Mouse (Mus musculus): Measurements from ENCODE around the gene Hcn1. TPM values are rescaled to one million over a fixed set of nuclear protein-coding genes. Genes with fewer than 3 reads are reported as not detected.
"Not testable (repeated sequence)": the region's sequence is repeated elsewhere in the genome, so short reads cannot be mapped to it uniquely, and the experiment has no call there.

Hcn1 gene
- polyA plus RNA-seq, 1 experiment from 2014 or later, result 0.57 TPM

GRCm38 (mm10) chr13:118021176-118021575 is 419.1 kb downstream of the Hcn1 start:
- Histone ChIP-seq H3K4me3 (ENCODE audit: low read depth, low read length) (no peak overlapping the region), H3K9me3 (replicated peaks; ENCODE audit: control insufficient read depth, low read length, poor library complexity, severe bottlenecking) (no peaks in the 10 kb centered on the region), H3K4me1 (ENCODE audit: control insufficient read depth, insufficient read depth, low read length) (no peaks in the 10 kb centered on the region), H3K36me3 (ENCODE audit: control insufficient read depth, insufficient read depth, low read length) (no peaks in the 10 kb centered on the region), H3K27me3 (ENCODE audit: control insufficient read depth, insufficient read depth, low read depth, low read length) (no peaks in the 10 kb centered on the region), H3K4me2 (ENCODE audit: low read length) (no peak overlapping the region), H3K9ac (ENCODE audit: low read depth, low read length) (no peak overlapping the region), H3K27ac (ENCODE audit: low read length) (no peak overlapping the region)
- ATAC-seq, result no peak
- WGBS, result 89% methylated on average over 1 of the region's 1 CpGs

- not testable (repeated sequence) for H3K9ac ChIP-seq (ENCODE audit: low read depth, low read length); H3K4me2 ChIP-seq (ENCODE audit: low read length); H3K27ac ChIP-seq (ENCODE audit: low read length); H3K36me3 ChIP-seq (ENCODE audit: control insufficient read depth, insufficient read depth, low read length); H3K27me3 ChIP-seq (ENCODE audit: control insufficient read depth, insufficient read depth, low read depth, low read length); H3K4me3 ChIP-seq (ENCODE audit: low read depth, low read length); H3K4me1 ChIP-seq (ENCODE audit: control insufficient read depth, insufficient read depth, low read length); H3K9me3 ChIP-seq (replicated peaks; ENCODE audit: control insufficient read depth, low read length, poor library complexity, severe bottlenecking); ATAC-seq
Measured at GRCm38 (mm10) chr13:118022891-118023290, 420.8 kb downstream of the Hcn1 start.

- Histone ChIP-seq H3K4me2 (ENCODE audit: low read length) (no peak overlapping the region), H3K27ac (ENCODE audit: low read length) (no peak overlapping the region), H3K27me3 (ENCODE audit: control insufficient read depth, insufficient read depth, low read depth, low read length) (no peaks in the 10 kb centered on the region), H3K4me1 (ENCODE audit: control insufficient read depth, insufficient read depth, low read length) (no peaks in the 10 kb centered on the region), H3K36me3 (ENCODE audit: control insufficient read depth, insufficient read depth, low read length) (no peaks in the 10 kb centered on the region), H3K9me3 (replicated peaks; ENCODE audit: control insufficient read depth, low read length, poor library complexity, severe bottlenecking) (no peaks in the 10 kb centered on the region), H3K4me3 (ENCODE audit: low read depth, low read length) (no peak overlapping the region), H3K9ac (ENCODE audit: low read depth, low read length) (no peak overlapping the region)
- no peak for ATAC-seq
- WGBS, result 88% methylated on average over 5 of the region's 5 CpGs
Measured at GRCm38 (mm10) chr13:118023381-118023780, 421.3 kb downstream of the Hcn1 start.

GRCm38 (mm10) chr13:118026510-118026909 is 424.4 kb downstream of the Hcn1 start:
- Histone ChIP-seq H3K27me3 (ENCODE audit: control insufficient read depth, insufficient read depth, low read depth, low read length) (no peaks in the 10 kb centered on the region), H3K9ac (ENCODE audit: low read depth, low read length) (no peak overlapping the region), H3K4me3 (ENCODE audit: low read depth, low read length) (no peak overlapping the region), H3K36me3 (ENCODE audit: control insufficient read depth, insufficient read depth, low read length) (no peaks in the 10 kb centered on the region), H3K9me3 (replicated peaks; ENCODE audit: control insufficient read depth, low read length, poor library complexity, severe bottlenecking) (no peaks in the 10 kb centered on the region), H3K4me1 (ENCODE audit: control insufficient read depth, insufficient read depth, low read length) (no peaks in the 10 kb centered on the region), H3K27ac (ENCODE audit: low read length) (no peak overlapping the region), H3K4me2 (ENCODE audit: low read length) (no peak overlapping the region)
- ATAC-seq, result no peak
- 86% methylated on average over 2 of the region's 2 CpGs for WGBS

- no peak overlapping the region for H3K4me2 ChIP-seq (ENCODE audit: low read length)
- H3K36me3 ChIP-seq (ENCODE audit: control insufficient read depth, insufficient read depth, low read length), result no peaks in the 10 kb centered on the region
- H3K4me1 ChIP-seq (ENCODE audit: control insufficient read depth, insufficient read depth, low read length), result no peaks in the 10 kb centered on the region
- H3K27ac ChIP-seq (ENCODE audit: low read length), result no peak overlapping the region
- no peaks in the 10 kb centered on the region for H3K27me3 ChIP-seq (ENCODE audit: control insufficient read depth, insufficient read depth, low read depth, low read length)
- H3K4me3 ChIP-seq (ENCODE audit: low read depth, low read length), result no peak overlapping the region
- no peak overlapping the region for H3K9ac ChIP-seq (ENCODE audit: low read depth, low read length)
- no peak for ATAC-seq
- 53% methylated on average over 3 of the region's 3 CpGs for WGBS
- H3K9me3 ChIP-seq (replicated peaks; ENCODE audit: control insufficient read depth, low read length, poor library complexity, severe bottlenecking), result no peaks in the 10 kb centered on the region
Measured at GRCm38 (mm10) chr13:118027868-118028267, 425.7 kb downstream of the Hcn1 start.

GRCm38 (mm10) chr13:118028662-118029061 is 426.5 kb downstream of the Hcn1 start:
- no peak overlapping the region for H3K9ac ChIP-seq (ENCODE audit: low read depth, low read length)
- no peaks in the 10 kb centered on the region for H3K27me3 ChIP-seq (ENCODE audit: control insufficient read depth, insufficient read depth, low read depth, low read length)
- no peaks in the 10 kb centered on the region for H3K9me3 ChIP-seq (replicated peaks; ENCODE audit: control insufficient read depth, low read length, poor library complexity, severe bottlenecking)
- H3K4me3 ChIP-seq (ENCODE audit: low read depth, low read length), result no peak overlapping the region
- no peak for ATAC-seq
- no peak overlapping the region for H3K4me2 ChIP-seq (ENCODE audit: low read length)
- H3K4me1 ChIP-seq (ENCODE audit: control insufficient read depth, insufficient read depth, low read length), result no peaks in the 10 kb centered on the region
- H3K36me3 ChIP-seq (ENCODE audit: control insufficient read depth, insufficient read depth, low read length), result no peaks in the 10 kb centered on the region
- H3K27ac ChIP-seq (ENCODE audit: low read length), result no peak overlapping the region
- WGBS, result 73% methylated on average over 4 of the region's 4 CpGs

GRCm38 (mm10) chr13:118029579-118029978 is 427.5 kb downstream of the Hcn1 start:
- H3K4me3 ChIP-seq (ENCODE audit: low read depth, low read length), result no peak overlapping the region
- H3K9me3 ChIP-seq (replicated peaks; ENCODE audit: control insufficient read depth, low read length, poor library complexity, severe bottlenecking), result no peaks in the 10 kb centered on the region
- H3K27ac ChIP-seq (ENCODE audit: low read length), result no peak overlapping the region
- H3K9ac ChIP-seq (ENCODE audit: low read depth, low read length), result no peak overlapping the region
- no peak for ATAC-seq
- H3K4me1 ChIP-seq (ENCODE audit: control insufficient read depth, insufficient read depth, low read length), result no peaks in the 10 kb centered on the region
- 83% methylated on average over 3 of the region's 3 CpGs for whole genome bisulfite sequencing
- H3K27me3 ChIP-seq (ENCODE audit: control insufficient read depth, insufficient read depth, low read depth, low read length), result no peaks in the 10 kb centered on the region
- no peaks in the 10 kb centered on the region for H3K36me3 ChIP-seq (ENCODE audit: control insufficient read depth, insufficient read depth, low read length)
- H3K4me2 ChIP-seq (ENCODE audit: low read length), result no peak overlapping the region

- no peak overlapping the region for H3K4me3 ChIP-seq (ENCODE audit: low read depth, low read length)
- H3K9me3 ChIP-seq (replicated peaks; ENCODE audit: control insufficient read depth, low read length, poor library complexity, severe bottlenecking), result no peaks in the 10 kb centered on the region
- no peak overlapping the region for H3K4me2 ChIP-seq (ENCODE audit: low read length)
- ATAC-seq, result no peak
- no peak overlapping the region for H3K9ac ChIP-seq (ENCODE audit: low read depth, low read length)
- no peaks in the 10 kb centered on the region for H3K36me3 ChIP-seq (ENCODE audit: control insufficient read depth, insufficient read depth, low read length)
- H3K27ac ChIP-seq (ENCODE audit: low read length), result no peak overlapping the region
- 81% methylated on average over 5 of the region's 5 CpGs for WGBS
- H3K4me1 ChIP-seq (ENCODE audit: control insufficient read depth, insufficient read depth, low read length), result no peaks in the 10 kb centered on the region
- H3K27me3 ChIP-seq (ENCODE audit: control insufficient read depth, insufficient read depth, low read depth, low read length), result no peaks in the 10 kb centered on the region
Measured at GRCm38 (mm10) chr13:118035598-118035997, 433.5 kb downstream of the Hcn1 start.
